Mouse (Mus musculus): ENCODE data around the gene Tmcc3.

DNA sequence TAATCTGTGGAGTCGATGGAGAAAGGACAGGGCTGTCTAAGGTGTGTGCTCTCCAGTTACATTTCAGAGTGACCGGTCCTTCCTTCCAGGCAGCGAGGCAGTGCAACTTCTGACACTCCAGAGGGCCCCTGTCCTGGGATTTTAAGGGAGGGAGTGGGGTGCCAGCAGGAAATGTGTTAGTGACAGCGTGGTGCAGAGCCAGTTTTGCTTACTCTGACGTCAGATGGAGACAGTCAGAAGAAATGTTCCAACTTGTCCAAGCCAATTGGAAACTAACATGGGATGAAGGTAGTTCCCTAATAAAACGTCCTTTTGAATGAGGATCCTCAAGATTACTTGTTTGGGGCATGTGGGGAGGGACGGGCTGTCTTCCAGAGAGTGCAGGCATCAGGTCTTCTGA is 258.0 kb downstream of the Tmcc3 start:
- no peak for TF ChIP-seq ZNF384 (IDR thresholded peaks at IDR 0.05; ENCODE audit: low read depth, low read length)
- no peak for TF ChIP-seq ZC3H11A (IDR thresholded peaks at IDR 0.05; ENCODE audit: borderline replicate concordance, low read depth, low read length)
- TF ChIP-seq MAFK (IDR thresholded peaks at IDR 0.05; ENCODE audit: insufficient read depth, low read depth, low read length), result no peak
- TF ChIP-seq HCFC1 (IDR thresholded peaks at IDR 0.05; ENCODE audit: borderline replicate concordance, insufficient read depth, low read length), result no peak
- TF ChIP-seq CHD2 (IDR thresholded peaks at IDR 0.05; ENCODE audit: low read depth, low read length), result no peak
